Mouse (Mus musculus) heart, embryonic 10.5 days (tissue): ENCODE data around the gene Olfr25. TPM values are rescaled to one million over a fixed set of nuclear protein-coding genes. Genes with fewer than 3 reads are reported as not detected.

Experiments
- DNase-seq: peaks from one replicate; pipeline ENCODE4 v3.0.0-alpha.2; 2017; ENCODE audit warnings: low spot score
- H3K27ac ChIP-seq: fragments of 300-500 bp; sonication (generic); 2 replicates; pipeline ENCODE4 v1.5.1; 2016; ENCODE audit warnings: mild to moderate bottlenecking
- H3K27me3 ChIP-seq: fragments of 300-500 bp; sonication (generic); 2 replicates; pipeline ENCODE4 v1.6.1; 2016; ENCODE audit warnings: mild to moderate bottlenecking; ENCODE audit not compliant: poor library complexity, insufficient read depth, severe bottlenecking
- H3K36me3 ChIP-seq: fragments of 300-500 bp; sonication (generic); 2 replicates; pipeline ENCODE4 v1.6.1; 2016; ENCODE audit warnings: mild to moderate bottlenecking, moderate library complexity
- H3K4me1 ChIP-seq: fragments of 300-500 bp; sonication (generic); 2 replicates; pipeline ENCODE4 v1.6.1; 2016; ENCODE audit warnings: mild to moderate bottlenecking
- H3K4me3 ChIP-seq: fragments of 300-500 bp; sonication (generic); 2 replicates; pipeline ENCODE4 v1.5.1; 2016; ENCODE audit warnings: mild to moderate bottlenecking, moderate library complexity
- H3K9me3 ChIP-seq: fragments of 300-500 bp; sonication (generic); 2 replicates; pipeline ENCODE4 v1.6.1; 2016; ENCODE audit warnings: mild to moderate bottlenecking, moderate library complexity
- WGBS: fragments of 180-500 bp; shearing (Covaris S2); methylation state at CpG from one replicate; pipeline ENCODE4 v1.1.7; 2016; 5-methylcytosine and 5-hydroxymethylcytosine counted together
- polyA plus RNA-seq: library from polyadenylated mRNA; unstranded; fragments of >200 nt; fragmentation: Nextera tagmentation; extraction: Ambion mirVana; gene quantifications from 2 replicates; pipeline ENCODE4 v1.2.1, GENCODE M21; 2016

Gene Olfr25
- not detected in 2 replicates for polyA plus RNA-seq

DNA sequence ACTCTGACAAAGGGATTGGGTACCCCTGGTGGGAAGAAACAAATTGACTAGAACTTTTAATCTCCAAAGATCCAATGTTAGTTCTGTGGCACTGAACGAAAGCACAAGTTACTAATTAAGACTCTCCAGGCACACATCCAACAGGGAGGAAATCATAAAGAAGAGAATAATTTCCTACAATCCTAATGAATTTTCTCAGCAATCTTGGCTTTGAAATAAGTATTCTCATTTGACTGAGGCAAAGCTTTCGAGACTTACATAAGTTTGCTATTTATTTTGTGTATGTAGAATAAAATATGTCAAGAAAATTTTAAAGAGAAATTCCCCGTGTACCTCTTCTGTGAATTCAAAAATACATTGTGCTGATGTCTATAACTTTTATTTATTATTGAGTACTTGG, at the start of gene Olfr25:
Gene Olfr25 (plus strand): TSS at position 301 of the 400 bp plus-strand sequence.
- Histone ChIP-seq H3K4me1 (no peaks in the 10 kb centered on the region), H3K9me3 (no peaks in the 10 kb centered on the region), H3K27ac (no peak within 1 kb of the TSS), H3K36me3 (no peaks in the 10 kb centered on the region), H3K4me3 (no peak within 1 kb of the TSS), H3K27me3 (no peaks in the 10 kb centered on the region)
- DNase-seq: no peak
- WGBS: 72% methylated on average over 3 of the region's 3 CpGs

GRCm38 (mm10) chr9:38290807-38291206, 38.1 kb upstream of the Olfr25 start, which contains the start of gene Olfr896-ps1:
TSS of gene Olfr896-ps1 (plus strand) at chr9:38291107.
- Histone ChIP-seq H3K27ac (no peak within 1 kb of the TSS), H3K36me3 (no peaks in the 10 kb centered on the region), H3K9me3 (no peaks in the 10 kb centered on the region), H3K4me1 (no peaks in the 10 kb centered on the region), H3K4me3 (no peak within 1 kb of the TSS), H3K27me3 (no peaks in the 10 kb centered on the region)
- WGBS: 72% methylated on average over 1 of the region's 1 CpGs
- no peak for DNase-seq

- Histone ChIP-seq H3K27me3 (no peaks in the 10 kb centered on the region), H3K36me3 (no peaks in the 10 kb centered on the region), H3K4me1 (no peaks in the 10 kb centered on the region), H3K9me3 (no peaks in the 10 kb centered on the region), H3K27ac (no peak within 1 kb of the TSS), H3K4me3 (no peak within 1 kb of the TSS)
- 95% methylated on average over 4 of the region's 4 CpGs for WGBS
- no peak for DNase-seq
Observed at GRCm38 (mm10) chr9:38348111-38348510, 19.3 kb downstream of the Olfr25 start, which contains the start of gene Olfr898. TSS of gene Olfr898 (plus strand) at chr9:38348411.

GRCm38 (mm10) chr9:38366596-38366995, 37.7 kb downstream of the Olfr25 start, which contains the start of gene Olfr250:
TSS of gene Olfr250 (plus strand) at chr9:38366896.
- no peak within 1 kb of the TSS for H3K27ac ChIP-seq
- H3K36me3 ChIP-seq: no peaks in the 10 kb centered on the region
- no peaks in the 10 kb centered on the region for H3K4me1 ChIP-seq
- no peaks in the 10 kb centered on the region for H3K27me3 ChIP-seq
- no peak for DNase-seq
- WGBS: 86% methylated on average over 2 of the region's 2 CpGs
- H3K9me3 ChIP-seq: no peaks in the 10 kb centered on the region
- no peak within 1 kb of the TSS for H3K4me3 ChIP-seq

- Histone ChIP-seq H3K4me3 (no peak within 1 kb of the TSS), H3K36me3 (no peaks in the 10 kb centered on the region), H3K9me3 (no peaks in the 10 kb centered on the region), H3K4me1 (no peaks in the 10 kb centered on the region), H3K27me3 (no peaks in the 10 kb centered on the region), H3K27ac (no peak within 1 kb of the TSS)
- WGBS: 64% methylated on average over 2 of the region's 2 CpGs
- no peak for DNase-seq
Observed at GRCm38 (mm10) chr9:38376786-38377185, 47.9 kb downstream of the Olfr25 start, which contains the start of gene Olfr251. TSS of gene Olfr251 (plus strand) at chr9:38377086.

Other genes with a start within 250 kb of the Olfr25 start
- gene Olfr887, start 245.0 kb upstream of the Olfr25 start, polyA plus RNA-seq: not detected in 2 replicates
- gene Olfr888, start 220.9 kb upstream of the Olfr25 start, polyA plus RNA-seq: not detected in 2 replicates
- gene Olfr889, start 213.9 kb upstream of the Olfr25 start, polyA plus RNA-seq: 0.05 and 0.19 TPM in 2 replicates
- not detected in 2 replicates for gene Olfr890, start 186.5 kb upstream of the Olfr25 start, polyA plus RNA-seq
- not detected in 2 replicates for gene Olfr891, start 148.2 kb upstream of the Olfr25 start, polyA plus RNA-seq
- gene Olfr893, start 120.7 kb upstream of the Olfr25 start, polyA plus RNA-seq: not detected in 2 replicates
- gene Olfr894, start 111.0 kb upstream of the Olfr25 start, polyA plus RNA-seq: not detected in 2 replicates
- gene Olfr143, start 76.3 kb upstream of the Olfr25 start, polyA plus RNA-seq: not detected in 2 replicates
- gene Olfr895, start 61.2 kb upstream of the Olfr25 start, polyA plus RNA-seq: not detected in 2 replicates
- gene Olfr896-ps1, start 38.0 kb upstream of the Olfr25 start, polyA plus RNA-seq: not detected in 2 replicates
- gene Olfr898, start 19.4 kb downstream of the Olfr25 start, polyA plus RNA-seq: not detected in 2 replicates
- gene Olfr250, start 37.8 kb downstream of the Olfr25 start, polyA plus RNA-seq: not detected in 2 replicates
- not detected in 2 replicates for gene Olfr251, start 48.0 kb downstream of the Olfr25 start, polyA plus RNA-seq
- not detected in 2 replicates for gene Olfr147, start 72.6 kb downstream of the Olfr25 start, polyA plus RNA-seq
- gene Olfr901, start 100.4 kb downstream of the Olfr25 start, polyA plus RNA-seq: not detected in 2 replicates
- not detected in 2 replicates for gene Olfr902, start 118.6 kb downstream of the Olfr25 start, polyA plus RNA-seq
- not detected in 2 replicates for gene Olfr904, start 134.1 kb downstream of the Olfr25 start, polyA plus RNA-seq
- gene Olfr905, start 142.0 kb downstream of the Olfr25 start, polyA plus RNA-seq: not detected in 2 replicates
- not detected in 2 replicates for gene Olfr906, start 158.0 kb downstream of the Olfr25 start, polyA plus RNA-seq
- not detected in 2 replicates for gene Olfr907, start 166.7 kb downstream of the Olfr25 start, polyA plus RNA-seq
- gene Olfr911-ps1, start 192.5 kb downstream of the Olfr25 start, polyA plus RNA-seq: not detected in 2 replicates
- gene Olfr910, start 208.8 kb downstream of the Olfr25 start, polyA plus RNA-seq: not detected in 2 replicates